Comparison of ENCODE assay signal across 35 mouse cellular contexts in genomic region chr13:106754216-106754615, GRCm38 (mm10).
"Had no signal": no experiment of that assay in that cellular context is flagged by ENCODE, and none has a peak within 500 bp of the region (broad histone marks: within the 10 kb centered on the region; RNA-seq: fewer than 3 reads in every experiment).

No protein-coding gene starts in this region.

- H3K9me3 ChIP-seq: heart, embryonic 12.5 days; heart, embryonic 13.5 days; heart, embryonic 15.5 days; hindbrain, embryonic 10.5 days; hindbrain, embryonic 12.5 days; hindbrain, embryonic 13.5 days; hindbrain, embryonic 15.5 days; intestine, embryonic 15.5 days; kidney, embryonic 15.5 days had no signal

- H3K4me3 ChIP-seq: heart, embryonic 12.5 days; heart, embryonic 13.5 days; heart, embryonic 15.5 days; hindbrain, embryonic 10.5 days; hindbrain, embryonic 12.5 days; hindbrain, embryonic 13.5 days; hindbrain, embryonic 15.5 days; intestine, embryonic 15.5 days; kidney, embryonic 15.5 days; layer of hippocampus, adult 2 months; left cerebral cortex, adult 2 months had no signal

- H3K36me3 ChIP-seq: heart, embryonic 12.5 days; heart, embryonic 13.5 days; heart, embryonic 15.5 days; hindbrain, embryonic 10.5 days; hindbrain, embryonic 12.5 days; hindbrain, embryonic 13.5 days; hindbrain, embryonic 15.5 days; intestine, embryonic 15.5 days; kidney, embryonic 15.5 days had no signal

- H3K4me1 ChIP-seq: heart, embryonic 12.5 days; heart, embryonic 13.5 days; heart, embryonic 15.5 days; hindbrain, embryonic 10.5 days; hindbrain, embryonic 12.5 days; hindbrain, embryonic 13.5 days; hindbrain, embryonic 15.5 days; intestine, embryonic 15.5 days; kidney, embryonic 15.5 days had no signal

- H3K4me2 ChIP-seq: heart, embryonic 11.5 days; heart, embryonic 12.5 days; heart, embryonic 13.5 days; heart, embryonic 15.5 days; hindbrain, embryonic 12.5 days; hindbrain, embryonic 13.5 days; hindbrain, embryonic 14.5 days; hindbrain, embryonic 15.5 days; intestine, embryonic 15.5 days; kidney, embryonic 15.5 days had no signal

- H3K9ac ChIP-seq: heart, embryonic 12.5 days; heart, embryonic 13.5 days; heart, embryonic 15.5 days; hindbrain, embryonic 12.5 days; hindbrain, embryonic 13.5 days; hindbrain, embryonic 14.5 days; hindbrain, embryonic 15.5 days; intestine, embryonic 15.5 days; kidney, embryonic 15.5 days had no signal

- DNase-seq: heart, postnatal 10 days; heart, postnatal 14 days; heart, postnatal 36 days; heart, postnatal 4 days; kidney, adult 11 months; kidney, adult 18-20 months; kidney, adult 2 months; kidney, adult 8-10 months; kidney, adult 9 months; kidney, postnatal 10 days; kidney, postnatal 14 days; kidney, postnatal 25 days; kidney, postnatal 36 days; kidney, postnatal 4 days; layer of hippocampus, adult 9-11 months; layer of hippocampus, postnatal 36 days had no signal

- ATAC-seq: hindbrain, embryonic 16.5 days; hindbrain, postnatal 0 days; inflammation-experienced regulatory T-cells, adult 6 months; intestine, embryonic 15.5 days; intestine, embryonic 16.5 days; intestine, postnatal 0 days had no signal

- H3K27ac ChIP-seq: heart, embryonic 13.5 days; heart, embryonic 15.5 days; hindbrain, embryonic 10.5 days; hindbrain, embryonic 12.5 days; hindbrain, embryonic 13.5 days; hindbrain, embryonic 14.5 days; hindbrain, embryonic 15.5 days; hindbrain, postnatal 0 days; intestine, embryonic 15.5 days; kidney, embryonic 15.5 days; kidney, postnatal 0 days; layer of hippocampus, adult 2 months; left cerebral cortex, adult 2 months had no signal

- H3K27me3 ChIP-seq: heart, embryonic 12.5 days; heart, embryonic 13.5 days; heart, embryonic 15.5 days; hindbrain, embryonic 12.5 days; hindbrain, embryonic 13.5 days; hindbrain, embryonic 15.5 days; intestine, embryonic 15.5 days; kidney, embryonic 15.5 days had no signal
